Mouse (Mus musculus): ENCODE data around the gene Map7d1. TPM values are rescaled to one million over a fixed set of nuclear protein-coding genes. Genes with fewer than 3 reads are reported as not detected.

Map7d1 gene
- polyA plus RNA-seq, 1 experiment from 2014 or later, result 49.9 TPM

DNA sequence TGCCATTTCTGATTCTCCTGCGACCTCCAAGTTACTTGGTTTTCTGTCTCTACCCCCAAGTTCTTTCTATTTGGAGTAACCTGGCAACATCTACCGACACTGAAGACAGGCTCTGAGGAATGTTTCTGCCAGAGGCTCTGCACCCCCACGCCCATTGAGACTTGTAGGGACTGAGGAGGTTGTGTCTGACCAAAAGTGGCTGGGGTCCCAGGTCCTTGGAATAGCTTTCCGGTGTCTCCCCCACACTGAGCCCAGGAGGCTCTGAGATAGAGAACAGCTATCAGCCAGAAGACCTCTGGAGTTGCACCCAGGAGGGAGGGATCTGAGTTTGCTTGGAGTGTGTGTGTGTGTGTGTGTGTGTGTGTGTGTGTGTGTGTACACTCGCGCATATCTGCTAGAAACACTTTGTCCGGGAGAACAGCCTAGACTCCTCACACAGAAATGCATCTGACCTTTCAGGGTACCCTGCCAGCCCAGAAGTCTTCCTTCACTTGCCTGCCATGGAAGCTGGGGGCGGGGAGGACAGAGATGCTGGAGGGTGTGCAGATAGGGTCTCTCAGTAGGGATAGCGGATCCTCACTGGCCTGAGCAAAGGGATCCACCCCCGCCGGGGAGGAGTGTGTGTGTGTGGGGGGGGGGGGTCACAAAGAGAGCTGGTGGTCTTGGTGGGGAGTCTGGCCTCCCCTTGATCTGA lies 31.3 kb upstream of the Map7d1 start:
- H3K9me3 ChIP-seq, result peaks cover 6% of the 10 kb centered on the region; the same call in 1 of the 2 replicates
- peak overlapping the region; percentile 59 for H3K4me3 ChIP-seq
- H3K27me3 ChIP-seq, result peaks cover 66% of the 10 kb centered on the region
- H3K9ac ChIP-seq, result peak overlapping the region; percentile 79
- 44% methylated on average over 11 of the region's 11 CpGs for WGBS
- H3K27ac ChIP-seq, result peak overlapping the region; percentile 40; the same call in 1 of the 2 replicates
- ATAC-seq (ENCODE audit: low FRiP score, low read depth), result no peak
- peak overlapping the region; percentile 73 for H3K4me2 ChIP-seq (replicated peaks)
- H3K36me3 ChIP-seq, result no peaks in the 10 kb centered on the region
- peaks cover 61% of the 10 kb centered on the region for H3K4me1 ChIP-seq

DNA sequence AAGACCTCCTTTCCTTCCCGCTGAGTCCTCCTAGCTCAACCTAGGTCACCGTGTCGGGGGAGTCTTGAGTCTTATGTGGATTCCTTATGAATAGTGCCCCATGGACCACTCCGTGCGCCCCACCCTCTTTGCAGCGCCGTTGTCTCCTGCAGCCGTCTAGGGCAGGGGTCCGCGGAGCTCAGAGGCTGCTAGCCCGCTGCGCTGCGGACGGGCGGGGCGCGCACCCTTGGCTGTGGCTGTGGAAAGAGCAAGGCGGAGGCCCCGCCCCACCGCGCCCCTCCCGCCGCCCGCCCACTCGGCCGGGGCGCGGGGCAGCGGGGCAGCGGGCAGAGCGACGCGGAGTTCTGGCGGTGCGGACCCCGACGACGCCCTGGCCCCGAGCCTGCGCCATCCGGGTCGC lies 30.3 kb upstream of the Map7d1 start, which contains the start of gene Col8a2:
Gene Col8a2, plus strand, starts transcription at position 302 of the 400 bp plus-strand sequence.
- H3K36me3 ChIP-seq, result no peaks in the 10 kb centered on the region
- WGBS, result 2% methylated on average over 39 of the region's 42 CpGs
- H3K4me2 ChIP-seq (replicated peaks), result peak within 1 kb of the TSS; percentile 73
- peaks cover 67% of the 10 kb centered on the region for H3K4me1 ChIP-seq
- H3K9me3 ChIP-seq, result peaks cover 6% of the 10 kb centered on the region; the same call in 1 of the 2 replicates
- H3K27ac ChIP-seq, result peak within 1 kb of the TSS; percentile 55
- peak within 1 kb of the TSS; percentile 59 for H3K4me3 ChIP-seq
- peak; percentile 57 for ATAC-seq (ENCODE audit: low FRiP score, low read depth)
- peak within 1 kb of the TSS; percentile 79 for H3K9ac ChIP-seq
- peaks cover 66% of the 10 kb centered on the region for H3K27me3 ChIP-seq

DNA sequence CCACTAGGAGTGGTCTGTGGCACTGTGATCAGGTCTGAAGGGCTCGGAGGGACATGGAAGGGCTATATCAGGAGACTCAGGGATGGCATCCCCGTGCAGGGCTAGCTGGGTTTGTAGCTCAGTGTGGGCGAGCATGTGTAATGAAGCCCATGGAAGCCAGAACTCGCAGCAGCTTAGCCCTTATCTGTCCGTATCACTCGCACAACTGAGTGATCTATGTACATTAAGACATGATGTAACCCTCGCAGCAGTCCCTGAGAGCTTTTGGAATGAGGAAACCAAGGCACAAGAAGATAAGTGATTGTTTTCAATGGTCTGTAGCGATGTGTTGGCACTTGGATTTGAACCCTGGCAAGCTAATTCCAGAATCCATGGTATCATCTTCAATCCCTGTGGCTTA lies 27.4 kb upstream of the Map7d1 start:
- WGBS, result 88% methylated on average over 8 of the region's 8 CpGs
- Histone ChIP-seq H3K4me3 (no peak overlapping the region), H3K27ac (no peak overlapping the region), H3K4me1 (peaks cover 74% of the 10 kb centered on the region), H3K4me2 (replicated peaks) (no peak overlapping the region), H3K36me3 (no peaks in the 10 kb centered on the region), H3K9me3 (peaks cover 6% of the 10 kb centered on the region; the same call in 1 of the 2 replicates), H3K27me3 (peaks cover 47% of the 10 kb centered on the region), H3K9ac (no peak overlapping the region)
- ATAC-seq (ENCODE audit: low FRiP score, low read depth), result no peak

DNA sequence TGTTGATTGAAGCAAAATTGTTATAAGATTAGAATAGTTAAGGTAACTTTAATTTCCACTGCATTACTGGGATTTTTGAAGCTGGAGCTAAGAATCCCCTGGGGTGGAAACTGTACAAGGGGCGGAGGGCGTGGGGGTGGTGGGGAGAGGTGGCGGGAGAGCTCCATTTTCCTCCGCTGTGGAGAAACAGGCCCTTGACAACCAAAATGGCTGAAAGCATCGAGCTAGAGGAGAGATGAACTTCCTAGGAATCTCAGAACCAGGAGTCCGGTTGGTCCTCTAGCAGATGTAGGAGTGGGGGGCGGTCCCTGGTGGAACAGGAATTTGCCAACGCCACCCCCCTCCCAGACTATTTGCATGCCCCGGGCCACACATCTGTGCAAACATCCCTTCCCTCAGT lies 25.6 kb upstream of the Map7d1 start:
- no peak for ATAC-seq (ENCODE audit: low FRiP score, low read depth)
- peak overlapping the region; percentile 14; the same call in 1 of the 2 replicates for H3K4me2 ChIP-seq (replicated peaks)
- H3K9me3 ChIP-seq, result peaks cover 6% of the 10 kb centered on the region; the same call in 1 of the 2 replicates
- no peak overlapping the region for H3K9ac ChIP-seq
- no peaks in the 10 kb centered on the region for H3K36me3 ChIP-seq
- peak overlapping the region; percentile 15; the same call in 1 of the 2 replicates for H3K27ac ChIP-seq
- peaks cover 68% of the 10 kb centered on the region for H3K4me1 ChIP-seq
- H3K27me3 ChIP-seq, result peaks cover 29% of the 10 kb centered on the region
- 49% methylated on average over 9 of the region's 9 CpGs for WGBS
- no peak overlapping the region for H3K4me3 ChIP-seq

- H3K9ac ChIP-seq, result no peak overlapping the region
- peak overlapping the region; percentile 55 for H3K4me2 ChIP-seq (replicated peaks)
- no peaks in the 10 kb centered on the region for H3K9me3 ChIP-seq
- H3K4me3 ChIP-seq, result peak overlapping the region; percentile 0; the same call in 1 of the 2 replicates
- H3K36me3 ChIP-seq, result peaks cover 18% of the 10 kb centered on the region
- WGBS, result 28% methylated on average over 9 of the region's 9 CpGs
- H3K27me3 ChIP-seq, result peaks cover 5% of the 10 kb centered on the region; the same call in 1 of the 2 replicates
- no peak; the same call in 1 of the 2 replicates for ATAC-seq (ENCODE audit: low FRiP score, low read depth)
- peak overlapping the region; percentile 96 for H3K27ac ChIP-seq
- peaks cover 56% of the 10 kb centered on the region for H3K4me1 ChIP-seq
These were observed 22.8 kb upstream of the Map7d1 start for GRCm38 (mm10) chr4:126278961-126279360.

DNA sequence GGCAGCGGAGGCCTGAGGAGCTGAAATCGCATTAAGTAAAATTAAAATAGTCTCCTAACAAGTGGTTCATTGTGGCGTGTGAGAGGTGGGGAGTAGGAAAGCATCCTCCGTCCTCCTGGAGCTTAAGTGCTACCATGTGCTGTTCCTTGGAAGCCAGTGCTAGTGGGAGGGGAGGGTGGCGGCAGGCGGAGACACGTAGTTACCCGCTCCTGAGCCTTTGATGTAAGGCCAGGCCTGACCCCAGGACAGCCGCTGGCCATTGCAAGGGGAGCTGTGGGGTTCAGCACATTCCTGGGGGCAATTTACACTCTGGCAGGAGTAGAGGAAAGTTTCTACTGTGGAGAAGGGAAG lies 22.4 kb upstream of the Map7d1 start:
- Histone ChIP-seq H3K4me2 (replicated peaks) (peak overlapping the region; percentile 55), H3K9me3 (no peaks in the 10 kb centered on the region), H3K36me3 (peaks cover 22% of the 10 kb centered on the region), H3K9ac (no peak overlapping the region), H3K4me3 (peak overlapping the region; percentile 16), H3K27me3 (0 out of 2 replicates have a peak, but pooled peaks cover 3% of the 10 kb centered on the region), H3K27ac (peak overlapping the region; percentile 96), H3K4me1 (peaks cover 53% of the 10 kb centered on the region)
- WGBS, result 4% methylated on average over 9 of the region's 9 CpGs
- ATAC-seq (ENCODE audit: low FRiP score, low read depth), result peak; percentile 84

DNA sequence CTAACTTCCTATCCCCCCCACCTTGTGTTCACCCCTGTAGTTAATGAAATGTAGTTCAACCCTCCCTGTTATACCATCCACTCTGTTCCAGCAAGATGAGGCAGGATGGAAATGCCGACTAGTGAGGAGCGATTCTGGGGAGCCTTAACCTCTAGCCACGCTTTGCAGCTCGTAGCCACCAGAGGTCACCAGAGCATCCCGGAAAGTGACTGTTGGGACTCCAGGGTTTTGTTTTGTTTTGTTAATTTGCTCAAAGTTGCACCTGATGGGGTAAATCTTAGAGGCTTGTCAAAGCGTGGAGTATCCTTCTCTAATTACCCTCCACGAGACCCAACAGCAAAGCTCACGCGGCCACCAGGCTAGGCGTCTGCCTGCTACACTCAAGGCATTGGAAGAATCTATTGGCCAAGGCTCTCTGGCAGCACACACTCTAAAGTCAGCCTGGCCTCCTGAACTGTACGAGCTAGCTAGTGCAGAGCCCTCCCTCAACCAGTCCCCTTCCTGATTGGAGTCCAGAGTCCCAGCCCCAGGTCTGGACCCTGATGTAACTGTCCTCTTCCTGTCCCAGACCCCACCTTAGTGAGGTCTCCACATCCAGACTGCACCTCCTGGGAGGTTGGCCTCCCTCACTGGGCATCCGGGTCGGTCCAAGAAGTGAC lies 21.9 kb upstream of the Map7d1 start:
- ATAC-seq (ENCODE audit: low FRiP score, low read depth), result peak; percentile 77
- Histone ChIP-seq H3K9me3 (no peaks in the 10 kb centered on the region), H3K4me3 (peak overlapping the region; percentile 16), H3K27me3 (no peaks in the 10 kb centered on the region), H3K36me3 (peaks cover 27% of the 10 kb centered on the region), H3K4me1 (peaks cover 53% of the 10 kb centered on the region), H3K4me2 (replicated peaks) (peak overlapping the region; percentile 55), H3K9ac (peak overlapping the region; percentile 43; the same call in 1 of the 2 replicates), H3K27ac (peak overlapping the region; percentile 96)
- 3% methylated on average over 13 of the region's 13 CpGs for WGBS

- WGBS, result 84% methylated on average over 13 of the region's 13 CpGs
- Histone ChIP-seq H3K27ac (no peak overlapping the region), H3K9me3 (no peaks in the 10 kb centered on the region), H3K4me3 (no peak overlapping the region), H3K4me2 (replicated peaks) (no peak overlapping the region), H3K9ac (no peak overlapping the region), H3K4me1 (peaks cover 32% of the 10 kb centered on the region), H3K27me3 (no peaks in the 10 kb centered on the region), H3K36me3 (peaks cover 38% of the 10 kb centered on the region)
- ATAC-seq (ENCODE audit: low FRiP score, low read depth), result no peak
These were observed 19.6 kb upstream of the Map7d1 start for GRCm38 (mm10) chr4:126275681-126276131.

GRCm38 (mm10) chr4:126275081-126275480 lies 18.9 kb upstream of the Map7d1 start:
- H3K9ac ChIP-seq, result no peak overlapping the region
- H3K4me3 ChIP-seq, result no peak overlapping the region
- no peaks in the 10 kb centered on the region for H3K27me3 ChIP-seq
- WGBS, result 91% methylated on average over 4 of the region's 4 CpGs
- H3K4me1 ChIP-seq, result peaks cover 27% of the 10 kb centered on the region
- no peaks in the 10 kb centered on the region for H3K9me3 ChIP-seq
- no peak overlapping the region for H3K4me2 ChIP-seq (replicated peaks)
- H3K27ac ChIP-seq, result no peak overlapping the region
- ATAC-seq (ENCODE audit: low FRiP score, low read depth), result no peak
- peaks cover 38% of the 10 kb centered on the region for H3K36me3 ChIP-seq

DNA sequence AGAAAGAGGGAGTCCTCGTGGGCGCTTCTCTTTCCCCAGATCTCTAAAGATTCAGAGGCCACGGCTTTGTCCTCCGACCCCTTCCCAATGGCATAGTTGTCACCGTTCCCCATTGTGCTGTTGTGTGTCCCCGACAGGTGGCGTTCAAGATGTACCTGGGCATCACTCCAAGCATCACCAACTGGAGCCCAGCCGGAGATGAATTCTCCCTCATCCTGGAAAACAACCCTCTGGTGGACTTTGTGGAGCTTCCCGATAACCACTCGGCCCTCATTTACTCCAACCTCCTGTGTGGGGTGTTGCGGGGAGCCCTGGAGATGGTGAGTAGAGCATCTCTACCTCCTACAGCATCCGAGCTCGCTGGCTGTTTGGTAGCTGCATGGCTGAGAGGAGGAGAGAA lies 17.6 kb upstream of the Map7d1 start:
- ATAC-seq (ENCODE audit: low FRiP score, low read depth), result no peak
- Histone ChIP-seq H3K9ac (no peak overlapping the region), H3K36me3 (peaks cover 38% of the 10 kb centered on the region), H3K4me2 (replicated peaks) (no peak overlapping the region), H3K4me1 (peaks cover 15% of the 10 kb centered on the region), H3K4me3 (no peak overlapping the region), H3K27ac (no peak overlapping the region), H3K27me3 (no peaks in the 10 kb centered on the region), H3K9me3 (no peaks in the 10 kb centered on the region)
- WGBS, result 80% methylated on average over 13 of the region's 13 CpGs

DNA sequence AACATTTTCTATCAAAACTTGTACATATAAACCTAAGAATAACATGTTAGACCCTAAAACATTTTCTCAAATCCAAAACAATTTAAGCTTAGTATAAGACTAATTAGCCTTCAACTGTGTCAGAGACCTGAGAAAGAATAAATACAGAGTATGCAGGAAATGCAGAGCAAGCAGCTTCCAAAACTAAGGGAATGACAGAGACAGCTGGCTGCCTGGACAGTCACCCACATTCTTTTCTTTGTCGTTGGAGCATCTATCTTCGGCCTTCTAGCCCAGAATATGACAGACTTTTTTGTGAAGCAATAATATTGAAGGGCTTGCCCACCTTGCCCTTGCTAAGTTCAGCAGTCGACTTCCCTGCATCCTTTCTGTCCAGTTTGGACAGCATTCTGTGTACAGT lies 13.1 kb upstream of the Map7d1 start:
- ATAC-seq (ENCODE audit: low FRiP score, low read depth), result no peak
- 79% methylated on average over 3 of the region's 3 CpGs for WGBS
- no peaks in the 10 kb centered on the region for H3K4me1 ChIP-seq

GRCm38 (mm10) chr4:126262119-126262807 lies 6.1 kb upstream of the Map7d1 start, which contains the start of gene Trappc3:
Gene Trappc3, plus strand, starts transcription at chr4:126262325.
- Histone ChIP-seq H3K36me3 (no peaks in the 10 kb centered on the region), H3K4me2 (replicated peaks) (peak within 1 kb of the TSS; percentile 73), H3K9me3 (no peaks in the 10 kb centered on the region), H3K9ac (peak within 1 kb of the TSS; percentile 87), H3K27ac (peak within 1 kb of the TSS; percentile 88), H3K4me1 (peaks cover 54% of the 10 kb centered on the region), H3K4me3 (peak within 1 kb of the TSS; percentile 80), H3K27me3 (no peaks in the 10 kb centered on the region)
- ATAC-seq (ENCODE audit: low FRiP score, low read depth), result peak; percentile 94
- WGBS, result under 1% methylated on average over 46 of the region's 46 CpGs

More for the DNA sequence above, 13.1 kb upstream of the Map7d1 start:
- Histone ChIP-seq H3K4me2 (replicated peaks) (no peak overlapping the region), H3K9ac (no peak overlapping the region), H3K9me3 (no peaks in the 10 kb centered on the region), H3K27ac (no peak overlapping the region), H3K27me3 (no peaks in the 10 kb centered on the region), H3K4me3 (no peak overlapping the region), H3K36me3 (peaks cover 23% of the 10 kb centered on the region)

All from limb, embryonic 13.5 days (tissue).